Mouse (Mus musculus): ENCODE measurements around the gene Col4a3.

Col4a3 gene

GRCm38 (mm10) chr1:82586713-82587399 lies at the start of gene Col4a3, which contains the start of gene Col4a4:
Gene Col4a3 (plus strand): TSS chr1:82586921.
Gene Col4a4 (minus strand): TSS chr1:82586849.
- peak in 1 of 2 experiments; percentile 14 for DNase-seq (ENCODE audit: low spot score in 2 of 2)

GRCm38 (mm10) chr1:82537848-82538247 lies 48.9 kb upstream of the Col4a3 start:
- no peak for DNase-seq (ENCODE audit: low spot score in 2 of 2)

DNA sequence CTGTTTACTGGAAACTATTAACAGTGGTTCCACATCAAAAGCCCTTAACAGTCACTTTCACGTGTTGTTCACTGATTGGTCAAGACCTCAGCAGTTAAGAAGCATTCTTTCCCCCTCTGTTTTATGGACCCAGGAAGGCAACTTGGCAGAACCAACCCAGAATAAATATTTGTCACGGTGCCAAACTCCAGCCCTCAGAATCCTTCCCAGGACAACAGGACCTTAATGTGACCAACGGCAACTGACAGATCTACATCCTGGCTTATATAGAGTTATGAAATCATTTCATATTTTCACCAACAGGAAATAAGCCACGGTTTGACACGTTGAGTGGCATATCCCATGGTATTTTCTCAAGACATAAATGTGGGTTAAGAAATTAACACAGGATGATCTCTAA lies 46.7 kb upstream of the Col4a3 start:
- DNase-seq (ENCODE audit: low spot score in 2 of 2), result no peak

GRCm38 (mm10) chr1:82543934-82544333 lies 42.8 kb upstream of the Col4a3 start:
- DNase-seq (ENCODE audit: low spot score in 2 of 2), result no peak

GRCm38 (mm10) chr1:82544419-82545185 lies 42.1 kb upstream of the Col4a3 start:
- no peak for DNase-seq (ENCODE audit: low spot score in 2 of 2)

DNA sequence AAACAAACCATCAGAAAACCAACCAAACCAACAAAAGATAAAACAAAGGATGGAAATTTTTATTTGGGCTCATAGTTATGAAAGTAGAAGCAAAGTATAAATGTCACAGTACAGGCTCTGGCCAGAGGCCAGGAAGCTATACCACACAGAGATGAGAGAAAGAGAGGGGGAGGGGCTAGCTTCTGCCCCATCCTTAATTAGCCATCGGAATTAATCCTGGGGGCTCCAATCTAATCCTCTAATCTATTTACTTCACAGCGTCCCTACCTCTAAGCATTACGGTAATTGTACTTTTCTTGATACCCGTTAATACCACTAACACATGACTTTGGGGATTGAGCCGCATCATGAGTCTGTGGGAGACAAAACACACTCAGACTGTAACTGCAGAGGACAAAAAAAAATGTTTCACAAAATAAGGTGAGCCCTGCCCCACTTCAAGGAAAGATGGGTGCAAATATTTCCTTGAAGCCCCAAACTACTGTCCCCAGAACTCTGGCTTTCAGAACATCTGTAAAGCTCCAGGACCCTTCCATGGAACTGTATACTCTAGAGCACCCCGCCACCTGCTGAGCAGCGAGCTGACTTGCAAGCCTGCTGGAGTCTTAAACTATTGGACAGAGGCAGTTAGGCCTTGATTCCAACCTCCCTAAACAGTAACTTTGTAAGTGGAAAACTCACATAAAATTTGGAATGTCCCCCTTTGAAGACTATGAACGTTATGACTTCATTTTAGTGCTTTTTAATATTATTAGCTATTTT lies 41.3 kb upstream of the Col4a3 start:
- no peak for DNase-seq (ENCODE audit: low spot score in 2 of 2)

GRCm38 (mm10) chr1:82554443-82554850 lies 32.3 kb upstream of the Col4a3 start:
- no peak for DNase-seq (ENCODE audit: low spot score in 2 of 2)

- DNase-seq (ENCODE audit: low spot score in 2 of 2), result no peak
These were observed 31.8 kb upstream of the Col4a3 start for GRCm38 (mm10) chr1:82554889-82555288.

DNA sequence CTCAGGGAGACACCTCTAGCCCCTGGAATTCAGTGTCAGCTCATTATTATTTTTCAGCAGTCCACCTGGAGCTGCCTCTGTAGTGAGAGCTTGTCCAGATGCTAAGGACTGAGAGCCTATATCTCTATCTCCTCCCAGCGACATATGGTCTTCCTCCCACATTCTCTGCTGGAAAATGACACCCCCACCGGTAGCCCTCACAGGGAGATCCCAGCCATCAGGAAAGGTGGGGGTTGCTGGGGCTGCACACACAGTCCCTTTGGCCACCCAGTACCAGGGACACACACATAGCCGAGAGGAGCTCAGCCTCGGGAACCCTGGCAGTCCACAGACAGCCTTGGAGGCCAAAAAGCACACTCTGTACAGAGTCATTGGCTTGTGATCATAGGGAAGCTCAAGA lies 26.5 kb upstream of the Col4a3 start:
- no peak for DNase-seq (ENCODE audit: low spot score in 2 of 2)

DNA sequence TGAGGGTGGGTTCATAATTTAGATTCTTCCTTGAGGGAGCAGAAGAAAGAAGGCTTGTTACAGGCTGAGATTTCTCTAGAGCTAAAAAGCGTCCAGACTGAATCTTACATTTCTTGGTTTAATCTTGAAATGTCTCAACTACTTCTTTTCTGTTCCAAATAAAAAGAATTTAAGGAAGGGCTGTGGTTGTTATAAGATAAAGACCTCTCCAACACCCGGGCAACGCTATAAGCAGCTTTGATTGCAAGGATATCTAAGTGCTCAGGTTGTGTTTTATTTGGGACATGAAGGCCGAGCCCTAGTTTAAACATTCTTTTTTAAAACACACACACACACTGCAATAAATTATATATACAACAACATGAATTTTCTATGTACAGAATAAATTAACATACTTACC lies 17.3 kb upstream of the Col4a3 start:
- no peak for DNase-seq (ENCODE audit: low spot score in 2 of 2)

DNA sequence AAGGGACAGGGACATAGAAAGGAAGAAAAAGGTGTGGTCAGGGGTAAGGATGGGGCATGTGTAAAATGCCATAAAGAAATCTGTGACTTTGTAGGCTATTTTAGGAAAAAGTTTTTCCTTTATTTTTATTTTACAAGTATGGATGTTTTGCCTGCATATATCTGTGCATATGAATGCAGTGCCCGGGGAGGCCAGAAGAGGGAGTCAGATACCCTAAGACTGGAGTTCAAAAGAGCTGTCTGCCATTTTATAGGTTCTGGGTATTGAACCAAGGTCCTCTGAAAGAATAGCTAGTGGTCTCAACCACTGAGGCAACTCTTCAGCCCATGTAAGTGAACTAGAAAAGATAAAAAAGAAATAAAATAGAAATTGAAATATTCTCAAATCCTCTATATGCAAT lies 15.0 kb upstream of the Col4a3 start:
- DNase-seq (ENCODE audit: low spot score in 2 of 2), result peak in 1 of 2 experiments; percentile 14

DNA sequence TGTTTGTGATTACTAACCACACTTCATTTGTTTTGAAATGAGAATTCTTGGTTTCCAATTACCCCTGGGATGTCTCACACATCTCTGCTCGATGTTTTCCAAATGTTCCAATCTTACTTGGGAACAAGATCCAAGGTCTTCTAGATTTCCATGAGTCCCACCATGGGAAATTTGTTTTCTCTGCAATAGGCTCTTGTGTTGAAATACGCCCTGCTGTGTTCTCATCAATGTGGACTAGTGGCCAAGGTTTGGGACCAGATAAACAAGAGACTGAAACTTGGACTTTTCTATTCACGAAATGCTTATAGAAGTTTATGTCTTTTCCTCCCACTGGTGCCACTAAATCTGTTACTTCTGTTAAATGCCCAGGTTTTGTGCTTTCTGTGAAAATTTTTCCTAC lies 11.0 kb upstream of the Col4a3 start:
- no peak for DNase-seq (ENCODE audit: low spot score in 2 of 2)

DNA sequence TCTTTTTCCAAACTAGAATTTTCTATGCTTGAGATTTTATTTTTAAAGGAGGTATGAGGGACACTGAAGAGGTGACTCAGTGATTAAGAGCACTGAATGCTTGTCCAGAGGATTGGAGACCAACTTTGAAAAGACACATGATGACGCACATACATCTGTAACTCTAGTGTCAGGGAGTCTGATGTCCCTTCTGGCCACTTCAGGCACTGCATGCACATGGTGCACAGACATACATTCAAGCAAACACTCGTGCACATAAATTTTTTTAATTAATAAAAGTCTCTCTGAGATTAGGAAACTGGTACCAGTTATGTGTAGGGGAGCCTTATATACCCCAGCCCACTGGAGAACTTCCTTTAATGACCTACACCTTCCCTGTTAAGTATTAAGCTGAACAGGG lies 10.5 kb upstream of the Col4a3 start:
- no peak for DNase-seq (ENCODE audit: low spot score in 2 of 2)

DNA sequence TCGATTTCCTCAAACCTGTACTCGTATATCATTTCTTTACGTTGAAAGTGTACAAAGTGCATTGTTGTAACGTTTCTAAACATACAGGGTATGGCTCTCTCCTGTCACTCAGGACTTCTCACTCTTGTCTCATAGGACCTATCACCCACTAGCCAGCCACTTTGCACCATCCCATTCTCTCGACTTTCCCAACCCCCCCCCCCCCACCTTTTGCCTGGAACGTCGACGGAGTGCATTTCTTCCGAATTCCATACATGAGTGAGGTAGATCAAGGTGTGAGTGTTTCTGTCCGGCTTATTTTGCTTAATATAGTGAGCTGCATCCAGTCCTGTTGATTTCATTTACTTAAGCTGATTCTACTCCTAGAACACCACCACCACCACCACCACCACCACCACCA lies 9.4 kb upstream of the Col4a3 start:
- no peak for DNase-seq (ENCODE audit: low spot score in 2 of 2)

DNA sequence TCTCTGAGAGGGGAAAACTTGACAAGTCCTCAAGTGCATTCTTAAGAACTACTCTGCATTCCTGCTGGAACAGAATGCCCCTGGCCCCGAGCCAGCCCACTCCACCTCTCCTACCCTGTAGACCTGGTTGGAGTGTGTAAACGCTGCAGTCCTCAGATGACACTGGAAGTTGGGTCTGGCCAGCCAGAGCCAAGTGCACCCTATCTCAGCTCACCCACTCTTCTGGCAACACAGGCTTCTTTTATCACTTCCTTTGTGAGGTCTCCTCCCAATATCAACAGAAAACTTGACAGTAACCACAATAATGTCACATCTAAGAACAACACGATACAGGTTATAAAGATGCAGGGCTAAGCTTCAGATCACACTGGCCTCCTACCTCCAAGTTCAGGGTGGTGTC lies 8.8 kb upstream of the Col4a3 start:
- no peak for DNase-seq (ENCODE audit: low spot score in 2 of 2)

- DNase-seq (ENCODE audit: low spot score in 2 of 2), result no peak
These were observed 8.4 kb upstream of the Col4a3 start for GRCm38 (mm10) chr1:82578320-82578719.

DNA sequence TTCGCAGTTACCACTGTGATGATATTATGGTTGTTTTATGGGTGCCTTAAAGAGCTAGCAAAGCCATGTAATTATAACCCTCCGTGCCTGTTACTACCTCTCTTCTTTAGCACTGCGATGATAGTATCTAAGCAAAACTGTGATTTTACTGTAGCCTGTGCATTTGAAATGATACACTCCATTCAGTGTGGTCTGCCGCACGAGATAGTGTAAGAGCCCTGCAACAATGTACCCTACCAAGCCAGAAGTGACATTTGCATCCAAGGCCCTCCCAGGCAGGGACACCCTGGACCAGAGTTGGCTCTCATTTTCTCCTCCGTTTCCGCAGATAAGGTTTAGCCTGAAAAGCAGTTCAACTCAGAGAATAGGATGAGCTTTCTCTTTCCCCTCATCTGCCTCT lies 740 bp upstream of the Col4a3 start:
- DNase-seq (ENCODE audit: low spot score in 2 of 2), result no peak

- no peak for DNase-seq (ENCODE audit: low spot score in 2 of 2)
These were observed 3.5 kb downstream of the Col4a3 start for GRCm38 (mm10) chr1:82590266-82590665.

DNA sequence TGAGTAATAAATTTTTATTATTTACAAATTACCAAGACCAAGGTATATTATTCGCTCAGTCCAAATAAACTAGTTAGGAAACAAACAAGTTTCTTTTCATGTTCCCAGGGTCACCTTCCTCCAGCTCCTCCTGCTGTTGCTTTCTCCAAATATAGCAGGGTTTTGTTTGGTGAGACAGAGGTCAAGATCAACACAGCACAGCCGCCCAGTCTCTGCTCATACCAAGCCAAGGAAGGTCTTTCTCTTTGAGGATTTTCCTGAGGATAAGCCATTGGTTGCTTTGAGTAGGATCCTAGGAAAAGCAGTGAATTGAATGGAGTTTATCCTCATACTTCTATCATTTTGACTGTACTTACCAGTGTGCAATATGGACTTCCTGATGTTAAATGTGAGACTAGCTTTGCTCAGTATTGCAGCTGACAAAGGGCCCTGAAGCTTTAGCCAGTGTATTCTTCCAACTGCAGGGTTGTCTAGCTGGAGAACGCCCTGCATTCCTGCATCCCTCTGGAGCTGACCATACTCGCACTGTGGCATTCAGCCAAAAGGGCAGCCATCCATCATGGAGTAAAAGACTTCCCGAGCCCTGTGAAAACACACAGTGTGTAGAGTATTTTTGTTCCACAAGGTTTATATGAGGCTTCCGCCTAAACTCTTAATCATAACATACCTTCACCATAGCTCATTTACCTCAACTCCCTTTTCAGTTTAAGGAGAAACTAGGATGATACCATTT lies 10.3 kb downstream of the Col4a3 start:
- DNase-seq (ENCODE audit: low spot score in 2 of 2), result no peak

- DNase-seq (ENCODE audit: low spot score in 2 of 2), result no peak
These were observed 16.7 kb downstream of the Col4a3 start for GRCm38 (mm10) chr1:82603198-82603950.

GRCm38 (mm10) chr1:82605347-82605746 lies 18.6 kb downstream of the Col4a3 start:
- DNase-seq (ENCODE audit: low spot score in 2 of 2), result no peak
